ENCODE assay signal across 8 mouse cellular contexts in the genomic region with DNA sequence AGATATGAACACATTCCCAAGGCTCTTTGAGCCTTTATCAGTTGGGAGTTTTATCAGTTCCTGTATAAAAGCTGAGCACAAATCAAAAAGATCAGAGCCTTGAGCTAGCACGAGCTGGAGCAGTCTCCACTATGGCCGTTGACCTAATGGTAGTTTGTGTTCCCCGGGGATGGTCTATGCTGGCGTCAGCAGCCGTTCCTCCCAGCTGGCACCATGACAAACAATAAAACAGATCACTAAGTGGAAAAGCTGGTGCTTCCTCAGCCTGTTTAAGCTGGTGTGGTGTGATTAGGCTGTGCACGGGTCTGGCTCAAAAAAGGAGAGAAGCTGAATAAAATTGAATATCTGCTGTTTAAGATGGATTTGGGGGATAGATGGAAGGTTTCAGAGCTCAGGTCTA.
DNase-seq lines count a peak whose midpoint lies in the region; ATAC-seq and TF ChIP-seq lines count a peak whose summit lies in the region.

No protein-coding gene starts in this region.

- H3K9me3 ChIP-seq in heart, embryonic 11.5 days (replicated peaks; ENCODE audit: control insufficient read depth, low read length) = no peaks in the 10 kb centered on the region
- H3K9me3 ChIP-seq in hindbrain, postnatal 0 days (ENCODE audit: low read length) = no peaks in the 10 kb centered on the region
- H3K9me3 ChIP-seq in midbrain, embryonic 14.5 days (ENCODE audit: control insufficient read depth, low read length) = no peaks in the 10 kb centered on the region

- H3K27ac ChIP-seq in heart, embryonic 11.5 days (ENCODE audit: low read depth, low read length) = no peak overlapping the region
- no peak overlapping the region for H3K27ac ChIP-seq in hindbrain, postnatal 0 days
- H3K27ac ChIP-seq in midbrain, embryonic 14.5 days (replicated peaks; ENCODE audit: low read depth, low read length) = peak overlapping the region; percentile 5; the same call in 1 of the 2 replicates

- peak; percentile 91 for DNase-seq in heart, adult 11 months
- DNase-seq in adrenal gland, postnatal 14 days = peak; percentile 57
- peak; percentile 59 for DNase-seq in hindbrain, postnatal 0 days (ENCODE audit: low spot score)
- DNase-seq in midbrain, embryonic 14.5 days = peak; percentile 55
- no peak for DNase-seq in layer of hippocampus, adult 9-11 months
- DNase-seq in layer of hippocampus, adult 9-10 months (ENCODE audit: low spot score) = no peak

- no peaks in the 10 kb centered on the region for H3K4me1 ChIP-seq in heart, embryonic 11.5 days (ENCODE audit: control insufficient read depth, insufficient read depth, low read length)
- no peaks in the 10 kb centered on the region for H3K4me1 ChIP-seq in hindbrain, postnatal 0 days (ENCODE audit: insufficient read depth, low read length)
- H3K4me1 ChIP-seq in midbrain, embryonic 14.5 days (ENCODE audit: control insufficient read depth, insufficient read depth, low read length) = peaks cover 9% of the 10 kb centered on the region; the same call in 1 of the 2 replicates

- H3K4me3 ChIP-seq in heart, embryonic 11.5 days (ENCODE audit: low read depth, low read length) = no peak overlapping the region
- H3K4me3 ChIP-seq in hindbrain, postnatal 0 days (ENCODE audit: low read length) = no peak overlapping the region
- H3K4me3 ChIP-seq in midbrain, embryonic 14.5 days (replicated peaks; ENCODE audit: low read depth, low read length) = no peak overlapping the region

- TF ChIP-seq CTCF in hindbrain, postnatal 0 days (IDR thresholded peaks at IDR 0.05; ENCODE audit: low read depth) = no peak

- WGBS in heart, embryonic 11.5 days (ENCODE audit: insufficient replicate concordance) = 41% methylated on average over 6 of the region's 6 CpGs
- 28% methylated on average over 6 of the region's 6 CpGs for WGBS in hindbrain, postnatal 0 days
- 42% methylated on average over 6 of the region's 6 CpGs for WGBS in midbrain, embryonic 14.5 days

- no peak for ATAC-seq in heart, embryonic 11.5 days (replicated peaks; ENCODE audit: insufficient number of reproducible peaks, low FRiP score, low TSS enrichment)
- ATAC-seq in hindbrain, postnatal 0 days = peak; percentile 71; the same call in 1 of the 2 replicates
- no peak for ATAC-seq in midbrain, embryonic 14.5 days (ENCODE audit: low FRiP score, low TSS enrichment)
- no peak for ATAC-seq in inflammation-experienced regulatory T-cells, adult 6 months

- H3K27me3 ChIP-seq in heart, embryonic 11.5 days (ENCODE audit: control insufficient read depth, insufficient read depth, low read length) = no peaks in the 10 kb centered on the region
- H3K27me3 ChIP-seq in hindbrain, postnatal 0 days (ENCODE audit: insufficient read depth, low read length) = no peaks in the 10 kb centered on the region
- H3K27me3 ChIP-seq in midbrain, embryonic 14.5 days (ENCODE audit: control insufficient read depth, insufficient read depth, low read length) = no peaks in the 10 kb centered on the region

- H3K4me2 ChIP-seq in heart, embryonic 11.5 days = no peak overlapping the region
- no peak overlapping the region for H3K4me2 ChIP-seq in hindbrain, postnatal 0 days (ENCODE audit: low read depth, low read length)
- H3K4me2 ChIP-seq in midbrain, embryonic 14.5 days (ENCODE audit: low read length) = no peak overlapping the region

- H3K9ac ChIP-seq in heart, embryonic 11.5 days (ENCODE audit: low read depth, low read length) = no peak overlapping the region
- H3K9ac ChIP-seq in hindbrain, postnatal 0 days (replicated peaks; ENCODE audit: low read length) = no peak overlapping the region
- H3K9ac ChIP-seq in midbrain, embryonic 14.5 days (replicated peaks; ENCODE audit: low read length) = no peak overlapping the region

- H3K36me3 ChIP-seq in heart, embryonic 11.5 days (ENCODE audit: control insufficient read depth, insufficient read depth, low read length) = no peaks in the 10 kb centered on the region
- no peaks in the 10 kb centered on the region for H3K36me3 ChIP-seq in hindbrain, postnatal 0 days (ENCODE audit: insufficient read depth, low read length)
- H3K36me3 ChIP-seq in midbrain, embryonic 14.5 days (ENCODE audit: control insufficient read depth, insufficient read depth, low read length) = no peaks in the 10 kb centered on the region

Comparison
In these comparisons a context has a peak if more than half of its experiments do, and no peak if none do; other contexts are left out.
1. DNase-seq: peak in heart, adult 11 months (single experiment), adrenal gland, postnatal 14 days (single experiment), hindbrain, postnatal 0 days (single experiment) and midbrain, embryonic 14.5 days (single experiment); none in layer of hippocampus, adult 9-11 months (single experiment) and layer of hippocampus, adult 9-10 months (single experiment).